Mouse (Mus musculus) hindlimb bud, embryonic 11.5 days (tissue): ENCODE results near the gene Gm29609.
"Not testable (repeated sequence)": the region's sequence is repeated elsewhere in the genome, so short reads cannot be mapped to it uniquely, and the experiment has no call there.

ENCODE experiments used
- DNase-seq: peaks from one replicate; pipeline ENCODE4 v3.0.0-alpha.2; 2012; ENCODE audit warnings: low read depth, low spot score; ENCODE audit errors: extremely low spot score

Gm29609 gene

GRCm38 (mm10) chr5:31179766-31180630 lies at the start of gene Gm29609, which contains the start of gene Gtf3c2:
Gene Gm29609, minus strand, starts transcription at chr5:31179911.
Gene Gtf3c2, minus strand, starts transcription at chr5:31180144.
- peak; percentile 86 for DNase-seq

DNA sequence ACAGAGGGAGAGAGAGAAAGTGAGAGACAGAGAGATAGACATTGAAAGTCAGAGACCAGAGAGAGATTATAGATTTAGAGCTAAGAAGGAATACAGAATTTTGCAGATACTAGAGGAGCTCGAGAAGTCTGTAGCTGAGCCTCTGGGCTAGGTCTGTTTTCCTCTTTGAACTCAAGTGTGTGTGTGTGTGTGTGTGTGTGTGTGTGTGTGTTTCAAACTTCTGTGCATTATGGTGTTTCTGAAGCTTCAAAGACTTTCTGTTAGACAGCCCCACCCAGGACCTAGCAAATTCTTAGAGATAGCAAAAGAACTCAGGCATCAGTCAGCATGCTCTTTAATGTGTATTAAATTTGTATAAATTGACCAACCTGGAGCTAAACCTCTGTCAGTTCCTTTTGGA lies 46.9 kb upstream of the Gm29609 start:
- DNase-seq = no peak

DNA sequence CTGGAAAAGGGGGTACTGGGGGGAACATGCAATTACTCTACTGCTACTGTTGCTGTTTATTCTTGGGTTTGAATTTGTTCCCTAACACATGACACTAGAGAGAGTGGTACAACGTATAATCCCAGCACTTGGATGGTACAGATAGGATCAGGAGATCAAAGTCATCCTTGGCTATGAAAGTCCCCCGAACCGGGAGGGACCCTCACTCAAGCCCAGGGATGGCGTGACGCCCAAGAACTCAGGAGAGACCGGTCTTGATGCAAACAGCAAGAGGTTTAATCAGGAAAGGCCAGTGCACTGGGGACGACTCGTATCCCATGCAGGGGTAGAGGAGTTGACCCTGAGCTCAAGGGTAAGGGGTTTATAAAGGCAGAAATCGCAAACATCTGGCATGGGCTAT lies 43.0 kb upstream of the Gm29609 start:
- no peak for DNase-seq

DNA sequence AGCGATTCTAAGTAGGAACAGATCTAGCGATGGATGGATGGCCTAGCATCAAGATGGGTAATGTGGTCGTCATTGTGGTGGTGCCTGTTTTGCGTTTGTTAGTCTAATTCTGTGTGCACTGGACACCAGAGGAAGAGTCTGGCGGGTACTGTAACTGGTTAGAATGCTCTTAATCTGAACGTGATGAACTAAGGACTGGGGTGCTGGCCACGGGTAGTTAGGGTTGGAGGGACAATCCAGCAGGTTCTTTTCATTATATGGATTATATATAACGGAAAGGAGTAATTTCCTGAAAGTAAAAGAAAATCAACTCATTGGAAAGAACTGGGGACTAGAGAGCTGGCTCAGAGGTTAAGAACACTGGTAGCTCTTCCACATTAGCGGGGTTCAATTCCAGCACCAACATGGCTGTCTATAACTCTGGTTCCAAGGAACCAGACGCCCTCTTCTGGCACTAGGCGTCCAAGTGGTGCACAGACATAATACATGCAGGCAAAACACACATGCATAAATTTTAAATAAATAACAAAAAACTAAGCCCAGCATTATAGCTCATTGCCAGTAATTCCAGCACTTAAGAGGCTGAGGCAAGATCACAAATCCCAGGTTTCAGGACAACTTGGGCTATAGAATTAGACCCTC lies 41.7 kb upstream of the Gm29609 start:
- DNase-seq = no peak

DNA sequence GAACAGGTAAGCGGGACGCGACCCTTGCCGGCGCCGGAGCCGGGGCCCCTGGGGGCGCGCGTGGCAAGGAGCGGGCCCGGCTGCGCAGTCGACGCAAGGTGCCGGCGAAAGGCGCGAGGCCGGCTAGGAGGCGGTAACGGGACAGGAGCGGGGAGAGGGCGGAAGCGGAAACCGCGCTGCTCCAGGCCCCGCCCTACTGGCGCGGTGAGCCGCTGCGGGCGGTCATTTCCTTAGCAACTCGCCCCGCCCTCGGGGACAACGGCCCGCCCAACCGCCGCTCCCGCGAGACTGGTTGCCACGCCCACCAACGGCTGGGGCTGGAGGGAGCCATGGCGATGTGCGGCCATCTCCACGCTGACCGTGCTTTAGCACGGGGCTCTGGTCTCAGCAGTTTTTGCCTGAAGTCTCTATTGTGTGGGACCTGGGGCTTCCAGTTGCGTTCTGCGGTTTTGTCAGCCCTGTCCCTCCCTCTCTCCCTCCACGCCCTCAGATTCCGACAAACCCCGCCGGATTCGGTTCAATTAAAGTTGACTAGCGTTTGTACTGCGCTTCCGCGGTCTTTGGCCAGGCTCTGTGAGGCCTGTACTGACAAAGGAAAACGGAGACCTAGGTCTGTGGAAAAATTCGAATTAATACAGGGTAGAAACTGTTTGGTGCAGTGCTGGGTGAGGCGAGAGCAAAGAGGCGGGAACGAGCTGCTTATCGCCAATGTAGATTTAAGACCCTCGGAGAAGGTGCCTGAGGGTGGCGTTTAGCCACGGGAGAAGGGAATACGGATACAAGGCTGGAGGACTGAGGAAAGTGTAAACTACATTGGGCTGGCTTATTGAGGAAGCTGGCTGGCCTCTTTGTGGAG lies 41.0 kb upstream of the Gm29609 start, which contains the start of gene Ppm1g:
Gene Ppm1g, minus strand, starts transcription at position 240 of the 856 bp plus-strand sequence.
- no peak for DNase-seq

- no peak for DNase-seq
These were observed 40.3 kb upstream of the Gm29609 start for GRCm38 (mm10) chr5:31219911-31220447.

GRCm38 (mm10) chr5:31219474-31219873 lies 39.8 kb upstream of the Gm29609 start:
- no peak for DNase-seq

DNA sequence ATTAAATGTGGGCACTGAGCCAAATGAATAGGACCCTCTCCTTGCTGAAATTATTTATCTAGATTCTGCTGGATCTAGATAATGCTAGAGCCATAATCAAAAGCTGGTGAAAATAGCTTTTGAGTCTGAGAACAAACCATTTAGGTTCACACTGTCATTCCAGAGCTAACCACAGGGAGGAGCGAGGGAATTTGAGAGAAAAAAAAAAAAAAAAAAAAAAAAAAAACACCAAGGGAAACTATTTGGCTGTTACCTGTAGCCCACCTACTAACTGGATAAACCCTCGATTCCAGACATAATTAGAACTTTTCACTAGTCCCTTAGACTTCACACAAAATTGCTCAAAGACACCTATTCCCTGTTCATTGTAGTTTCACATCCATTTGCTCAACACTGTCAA lies 39.4 kb upstream of the Gm29609 start:
- no peak for DNase-seq

DNA sequence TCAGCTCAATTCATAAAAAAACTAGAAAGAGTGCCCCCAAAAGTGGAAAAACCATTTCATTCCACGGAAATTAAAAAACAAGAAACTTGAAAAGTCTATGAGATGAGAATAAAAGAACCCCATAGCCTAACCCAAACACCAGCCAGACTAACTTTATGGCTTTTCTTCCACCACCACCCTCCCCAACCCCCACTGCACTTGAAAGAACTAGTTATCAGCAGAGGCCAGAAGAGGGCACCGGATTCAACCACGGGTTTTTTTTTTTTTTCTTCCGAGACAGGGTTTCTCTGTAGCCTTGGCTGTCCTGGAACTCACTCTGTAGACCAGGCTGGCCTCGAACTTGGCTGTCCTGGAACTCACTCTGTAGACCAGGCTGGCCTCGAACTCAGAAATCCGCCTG lies 38.6 kb upstream of the Gm29609 start:
- no peak for DNase-seq

DNA sequence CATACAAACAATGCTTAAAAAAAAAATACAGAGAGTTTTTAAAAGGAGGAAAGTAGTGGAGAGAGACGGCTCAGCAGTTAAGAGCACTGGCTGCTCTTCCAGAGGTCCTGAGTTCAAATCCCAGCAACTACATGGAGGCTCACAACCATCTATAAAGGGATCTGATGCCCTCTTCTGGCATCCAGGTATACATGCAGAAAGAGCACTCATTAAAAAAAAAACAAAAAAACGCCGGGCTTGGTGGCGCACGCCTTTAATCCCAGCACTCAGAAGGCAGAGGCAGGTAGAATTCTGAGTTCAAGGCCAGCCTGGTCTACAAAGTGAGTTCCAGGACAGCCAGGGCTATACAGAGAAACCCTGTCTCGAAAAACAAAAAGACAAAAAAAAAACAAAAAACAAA lies 36.8 kb upstream of the Gm29609 start:
- not testable (repeated sequence) for DNase-seq

DNA sequence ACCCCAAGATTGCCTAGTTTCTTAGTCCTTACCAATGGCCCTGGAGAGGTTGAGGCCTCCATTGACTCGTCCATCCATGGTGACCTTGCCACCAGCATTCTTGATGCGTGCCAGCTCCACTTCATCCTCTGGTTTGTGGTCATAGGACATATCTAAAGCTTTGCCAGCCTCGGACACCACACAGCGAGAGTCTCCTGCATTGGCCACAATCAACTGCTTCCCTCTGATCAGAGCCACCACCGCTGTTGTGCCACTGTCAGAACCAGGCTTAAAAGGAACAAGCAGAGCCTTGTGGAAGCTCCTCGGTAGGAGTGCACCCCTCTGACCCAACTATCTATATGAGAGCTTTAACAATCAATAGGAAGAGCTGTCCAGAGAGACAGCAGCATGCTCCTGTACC lies 24.7 kb upstream of the Gm29609 start:
- DNase-seq = no peak

GRCm38 (mm10) chr5:31203866-31204265 lies 24.2 kb upstream of the Gm29609 start:
- DNase-seq = no peak

DNA sequence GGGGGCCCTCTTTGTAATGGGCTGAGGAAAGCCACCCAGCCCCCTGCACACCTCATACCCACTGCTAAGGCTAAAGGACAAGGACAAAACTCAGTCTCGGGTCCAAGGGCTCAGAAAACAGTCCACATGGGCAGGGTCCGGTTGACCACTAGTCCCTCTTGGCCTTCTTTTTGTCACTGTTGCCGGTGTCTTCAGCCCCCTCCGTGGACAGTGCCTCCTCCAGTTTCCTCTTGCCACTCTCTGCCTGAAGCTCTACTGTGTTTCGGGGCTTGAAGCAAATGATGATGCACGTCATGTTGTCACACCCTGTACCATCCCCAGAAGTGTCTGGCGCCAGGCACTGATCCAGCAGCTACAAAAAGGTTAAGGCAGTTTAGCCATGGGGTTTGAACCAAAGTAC lies 23.2 kb upstream of the Gm29609 start:
- DNase-seq = no peak

DNA sequence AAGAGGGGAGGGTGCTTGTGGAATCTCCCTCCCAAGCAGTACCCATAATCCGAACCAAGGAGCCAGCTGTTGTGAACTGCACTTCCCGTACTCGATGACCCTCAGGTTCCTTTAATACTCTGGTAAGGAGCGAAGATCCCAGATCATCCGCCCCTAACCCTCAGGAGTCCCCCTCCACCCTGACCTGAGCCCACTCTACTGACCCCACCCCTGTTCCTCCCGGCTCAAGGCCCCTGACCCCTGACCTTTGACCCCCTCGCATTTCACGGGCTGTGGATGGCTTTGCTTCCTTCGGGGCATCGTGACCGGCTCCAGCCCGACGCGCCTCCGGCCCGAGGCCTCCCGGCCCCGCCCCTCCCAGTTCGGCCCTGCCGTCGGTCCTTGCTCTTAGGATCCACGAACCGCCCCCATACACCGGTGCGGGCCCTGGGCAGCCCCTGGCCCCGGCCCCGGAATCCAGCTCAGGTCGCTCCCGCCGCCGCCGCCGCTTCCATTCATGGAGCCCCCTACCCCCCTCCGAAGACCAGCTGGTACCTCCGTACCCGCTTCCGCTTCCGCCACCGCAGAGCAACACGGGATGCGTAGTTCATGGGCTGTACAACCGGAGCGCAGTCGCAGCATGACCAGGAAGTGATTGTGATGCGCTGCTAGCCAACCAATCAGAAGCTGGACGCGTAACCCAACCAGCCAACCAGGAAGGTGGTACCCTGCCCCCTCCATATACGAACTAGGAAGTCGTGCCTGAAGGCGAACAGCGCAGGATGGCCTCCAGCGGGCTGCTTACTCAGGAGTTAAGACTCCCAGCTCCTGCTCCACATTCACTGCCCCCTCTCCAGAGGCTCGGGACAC lies 22.3 kb upstream of the Gm29609 start, which contains the start of gene Zfp513:
Gene Zfp513, minus strand, starts transcription at position 562 of the 849 bp plus-strand sequence.
- DNase-seq = peak; percentile 96

DNA sequence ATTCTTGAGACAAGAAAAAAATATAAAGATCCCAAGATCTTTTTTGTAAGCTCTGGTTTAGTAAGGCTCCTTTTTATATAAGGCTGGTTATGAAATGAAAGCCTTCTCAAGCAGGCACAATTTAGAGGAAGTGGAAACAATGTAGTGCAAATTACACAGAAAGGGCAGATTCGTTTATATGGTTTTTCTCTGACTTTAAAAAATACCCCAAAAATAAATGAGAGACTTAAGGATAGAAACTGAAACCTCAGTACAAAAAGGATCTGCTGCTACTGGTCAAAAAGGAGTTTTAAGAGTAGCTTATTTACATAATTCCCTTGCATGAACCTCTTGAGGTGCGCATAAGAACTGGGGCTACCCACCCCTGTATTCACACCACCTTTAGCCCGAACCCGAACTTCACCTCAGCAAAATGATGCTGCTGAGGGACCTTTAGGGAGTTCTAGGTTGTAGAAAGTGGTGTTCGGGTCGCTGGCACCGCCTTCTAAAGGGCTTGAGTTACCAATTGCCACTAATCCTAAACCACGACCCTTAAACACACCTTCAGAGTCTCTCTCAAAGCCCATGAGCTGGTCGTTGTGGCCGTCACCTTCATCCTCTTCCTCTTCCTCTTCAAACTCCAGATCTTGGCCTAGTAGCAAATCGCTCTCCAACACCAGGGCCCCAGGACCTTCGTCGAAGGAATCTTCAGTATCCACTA lies 21.5 kb upstream of the Gm29609 start:
- no peak for DNase-seq

DNA sequence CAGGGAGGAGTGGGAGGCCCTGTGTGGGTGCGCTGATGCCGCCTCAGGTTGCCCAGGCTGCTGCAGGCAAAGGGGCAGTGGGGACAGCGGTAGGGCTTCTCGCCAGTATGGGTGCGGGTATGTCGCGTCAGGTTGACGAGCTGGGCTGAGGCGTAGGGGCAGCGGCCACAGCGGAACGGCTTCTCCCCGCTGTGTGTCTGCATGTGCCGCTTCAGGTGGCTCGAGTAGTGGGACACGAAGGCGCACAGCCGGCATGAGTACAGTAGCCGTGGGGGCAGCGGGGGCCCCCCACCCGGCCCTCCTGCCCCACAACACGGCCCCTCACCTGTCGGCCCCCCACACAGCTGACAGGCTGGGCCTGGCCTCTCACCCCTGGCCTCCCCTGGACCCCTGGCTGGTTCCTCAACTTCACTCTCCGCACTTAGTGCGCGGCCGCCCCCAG lies 20.6 kb upstream of the Gm29609 start:
- DNase-seq = no peak

GRCm38 (mm10) chr5:31199893-31200292 lies 20.2 kb upstream of the Gm29609 start:
- DNase-seq = no peak

GRCm38 (mm10) chr5:31199321-31199892 lies 19.7 kb upstream of the Gm29609 start:
- no peak for DNase-seq
